Mouse (Mus musculus) hindbrain, embryonic 14.5 days (tissue): ENCODE data around the gene Ghrhr. TPM values are rescaled to one million over a fixed set of nuclear protein-coding genes. Genes with fewer than 3 reads are reported as not detected.

Experiments
- ATAC-seq: fragments of 200-750 bp; cut with Nextera tagmentation; 2 replicates; pipeline ENCODE4 v1.8.0; 2017; ENCODE audit warnings: moderate number of reproducible peaks, mild to moderate bottlenecking, moderate TSS enrichment, moderate library complexity; ENCODE audit not compliant: low FRiP score
- DNase-seq: peaks from one replicate; pipeline ENCODE4 v3.0.0-alpha.2; 2015; ENCODE audit warnings: low spot score
- H3K27ac ChIP-seq: fragments of 300-500 bp; sonication (generic); 2 replicates; pipeline ENCODE4 v1.5.1; 2014; ENCODE audit warnings: mild to moderate bottlenecking, moderate library complexity
- H3K27me3 ChIP-seq: fragments of 300-500 bp; sonication (generic); 2 replicates; pipeline ENCODE4 v1.6.1; 2014; ENCODE audit warnings: mild to moderate bottlenecking, low read length, mixed read lengths; ENCODE audit not compliant: control insufficient read depth, insufficient read depth
- H3K36me3 ChIP-seq: fragments of 300-500 bp; sonication (generic); replicated peaks from 2 replicates; pipeline ENCODE4 v1.6.1; 2014; ENCODE audit not compliant: control insufficient read depth, insufficient read depth
- H3K4me1 ChIP-seq: fragments of 300-500 bp; sonication (generic); replicated peaks from 2 replicates; pipeline ENCODE4 v1.6.1; 2014; ENCODE audit warnings: antibody characterized with exemption, low read length, mixed read lengths; ENCODE audit not compliant: control insufficient read depth, insufficient read depth
- H3K4me2 ChIP-seq: fragments of 300-500 bp; sonication (generic); replicated peaks from 2 replicates; pipeline ENCODE4 v1.6.1; 2014; ENCODE audit warnings: mild to moderate bottlenecking, moderate library complexity
- H3K4me3 ChIP-seq: fragments of 300-500 bp; sonication (generic); replicated peaks from 2 replicates; pipeline ENCODE4 v1.5.1; 2014; ENCODE audit warnings: mild to moderate bottlenecking, low read length
- H3K9ac ChIP-seq: fragments of 300-500 bp; sonication (generic); 2 replicates; pipeline ENCODE4 v1.6.1; 2014
- H3K9me3 ChIP-seq: fragments of 300-500 bp; sonication (generic); 2 replicates; pipeline ENCODE4 v1.6.1; 2016; ENCODE audit warnings: low read length; ENCODE audit not compliant: control insufficient read depth
- WGBS: fragments of 180-500 bp; shearing (Covaris S2); extraction: QIAGEN DNeasy Blood & Tissue Kit; methylation state at CpG from one replicate; pipeline ENCODE4 v1.1.7; 2014; 5-methylcytosine and 5-hydroxymethylcytosine counted together
- polyA plus RNA-seq: library from polyadenylated mRNA; unstranded; fragments of >200 nt; fragmentation: Nextera tagmentation; extraction: Ambion mirVana; gene quantifications from 2 replicates; pipeline ENCODE4 v1.2.1, GENCODE M21; 2014

Ghrhr gene
- polyA plus RNA-seq, 1 experiment from 2014 or later = not detected

DNA sequence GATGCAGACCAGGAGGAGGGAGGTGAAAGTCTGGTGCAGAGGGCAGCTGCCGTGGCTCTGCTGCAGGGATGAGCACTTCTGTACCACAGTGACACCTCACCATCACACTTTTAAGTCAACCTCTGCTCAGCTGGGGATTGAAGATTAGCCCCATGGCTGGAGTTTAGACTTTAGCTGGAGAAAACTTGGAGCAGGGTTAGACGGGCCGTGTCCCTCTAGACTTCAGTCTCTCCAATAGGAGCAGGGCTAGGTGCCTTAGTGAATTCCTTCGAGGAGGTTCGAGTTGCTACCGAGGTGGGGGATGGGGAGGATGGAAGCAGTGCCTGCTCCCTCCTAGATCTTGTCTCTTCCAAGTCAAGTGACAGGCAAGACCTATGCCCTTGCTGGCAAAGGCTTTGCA, 38.0 kb upstream of the Ghrhr start:
- H3K36me3 ChIP-seq = no peaks in the 10 kb centered on the region
- 60% methylated on average over 6 of the region's 6 CpGs for WGBS
- H3K9me3 ChIP-seq = no peaks in the 10 kb centered on the region
- no peak overlapping the region for H3K4me3 ChIP-seq
- 0 out of 2 replicates have a peak, but pooled peaks cover 13% of the 10 kb centered on the region for H3K4me1 ChIP-seq
- H3K9ac ChIP-seq = no peak overlapping the region
- H3K4me2 ChIP-seq = no peak overlapping the region
- no peak overlapping the region for H3K27ac ChIP-seq
- no peaks in the 10 kb centered on the region for H3K27me3 ChIP-seq
- ATAC-seq = no peak
- no peak for DNase-seq

DNA sequence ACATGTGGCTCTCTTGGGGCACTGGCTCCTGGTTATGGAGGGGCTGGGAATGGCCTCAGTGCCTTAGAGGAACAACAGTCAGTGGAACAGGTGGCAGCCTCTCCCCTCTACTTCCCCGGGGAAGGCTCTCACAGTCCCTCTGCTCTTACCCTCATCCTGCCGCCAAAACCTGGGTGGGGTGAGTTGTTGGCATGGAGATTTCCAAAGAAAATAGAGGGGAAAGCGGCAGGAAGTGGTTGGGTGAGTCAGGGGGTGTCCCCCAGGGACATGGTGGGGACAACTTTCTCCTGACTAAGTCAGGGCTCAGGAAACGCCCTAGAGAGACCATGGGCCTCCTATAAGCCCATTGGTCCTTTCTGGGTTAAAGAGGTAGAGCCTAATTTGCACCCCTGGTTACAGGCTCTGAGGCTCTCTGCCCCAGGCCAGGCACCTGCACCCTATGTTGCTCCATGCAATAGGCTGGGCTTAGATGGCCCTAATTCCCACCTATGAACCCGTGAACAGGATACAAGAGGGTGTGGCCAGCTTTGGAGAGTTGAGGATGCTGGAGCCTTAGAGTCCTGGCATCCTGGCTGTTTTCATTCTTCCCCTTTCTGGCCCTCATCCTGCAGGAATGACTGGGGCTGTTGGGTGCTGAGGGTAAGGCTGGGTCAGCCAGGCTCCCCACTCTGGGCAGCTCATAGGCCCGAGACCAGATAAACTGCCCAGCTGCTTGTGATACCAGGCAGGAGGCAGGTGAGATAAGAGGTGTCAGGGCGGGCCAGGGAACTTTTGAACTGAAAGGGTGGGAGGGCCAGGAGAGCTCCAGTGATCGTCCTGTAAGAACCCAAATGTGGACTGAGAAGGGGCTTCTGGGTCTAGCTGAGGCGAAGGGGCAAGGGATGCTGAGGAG, 36.9 kb upstream of the Ghrhr start:
- Histone ChIP-seq H3K4me3 (no peak overlapping the region), H3K4me1 (0 out of 2 replicates have a peak, but pooled peaks cover 13% of the 10 kb centered on the region), H3K27me3 (no peaks in the 10 kb centered on the region), H3K27ac (no peak overlapping the region), H3K9me3 (no peaks in the 10 kb centered on the region), H3K36me3 (no peaks in the 10 kb centered on the region), H3K9ac (no peak overlapping the region), H3K4me2 (no peak overlapping the region)
- DNase-seq (no peak), ATAC-seq (no peak)
- 84% methylated on average over 9 of the region's 9 CpGs for WGBS

DNA sequence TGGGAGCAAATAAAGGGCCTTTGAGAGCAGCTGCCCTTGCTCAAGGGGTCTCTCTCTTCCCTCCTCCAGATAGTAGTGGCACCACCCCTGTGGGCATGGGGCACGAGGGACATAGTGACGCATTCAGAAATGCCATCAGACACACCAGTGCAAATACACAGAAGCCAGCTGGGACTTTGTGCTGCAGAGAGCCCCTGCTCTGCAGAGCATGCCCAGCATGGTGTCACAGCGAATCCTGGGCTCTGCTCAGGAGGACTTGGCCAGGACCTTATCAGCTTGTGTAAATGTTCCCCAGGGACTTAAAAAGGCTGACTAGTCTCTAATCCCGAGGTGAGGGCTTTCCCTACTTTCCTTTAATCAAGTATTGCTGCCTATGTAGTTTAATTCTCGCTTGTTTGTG, 34.4 kb upstream of the Ghrhr start:
- no peaks in the 10 kb centered on the region for H3K36me3 ChIP-seq
- ATAC-seq (no peak), DNase-seq (no peak)
- no peak overlapping the region for H3K4me3 ChIP-seq
- no peaks in the 10 kb centered on the region for H3K27me3 ChIP-seq
- no peak overlapping the region for H3K4me2 ChIP-seq
- no peaks in the 10 kb centered on the region for H3K9me3 ChIP-seq
- H3K4me1 ChIP-seq = 0 out of 2 replicates have a peak, but pooled peaks cover 3% of the 10 kb centered on the region
- no peak overlapping the region for H3K9ac ChIP-seq
- WGBS = 32% methylated on average over 5 of the region's 5 CpGs
- H3K27ac ChIP-seq = no peak overlapping the region

DNA sequence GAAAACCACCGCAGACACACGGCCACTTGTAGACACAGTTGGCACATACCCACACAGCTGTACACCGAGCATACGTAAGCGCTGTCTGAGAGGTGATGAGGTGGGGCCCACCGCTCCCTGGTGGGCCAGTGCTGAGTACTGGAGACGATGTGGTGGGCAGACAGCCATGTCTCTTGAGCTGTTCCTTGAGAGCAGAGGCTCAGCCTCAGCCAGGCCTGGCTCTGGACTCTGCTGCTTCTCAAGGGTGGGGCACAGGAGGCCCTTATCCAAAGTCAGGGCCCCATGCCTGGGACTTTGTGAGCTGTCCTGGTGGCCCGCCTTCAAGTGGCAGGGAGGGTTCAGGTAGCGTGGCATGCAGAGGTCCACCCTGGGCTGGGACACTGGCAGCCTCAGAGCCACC, 33.8 kb upstream of the Ghrhr start:
- 71% methylated on average over 9 of the region's 9 CpGs for WGBS
- DNase-seq = no peak

DNA sequence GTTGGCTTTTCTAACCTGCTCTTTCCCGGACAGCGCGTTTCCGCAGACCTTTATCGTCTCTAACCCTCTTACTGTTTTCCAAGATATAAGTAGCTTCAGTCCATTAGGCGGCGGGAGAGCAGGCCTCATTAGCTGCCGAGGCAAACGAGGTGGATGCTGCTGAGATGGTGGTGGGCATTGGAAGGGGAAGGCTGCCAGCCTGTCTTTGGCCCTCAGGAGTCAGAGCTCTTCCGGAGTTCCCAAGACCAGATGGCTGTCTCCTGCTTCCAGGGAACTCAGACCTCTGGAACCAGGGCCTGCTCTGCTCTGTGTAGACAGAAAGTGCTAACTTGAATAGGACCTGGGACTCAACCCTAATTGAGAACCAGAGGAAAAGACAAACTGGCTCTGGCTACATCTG, 32.6 kb upstream of the Ghrhr start:
- WGBS = 76% methylated on average over 10 of the region's 10 CpGs
- H3K4me3 ChIP-seq = no peak overlapping the region
- ATAC-seq (no peak), DNase-seq (no peak)
- no peak overlapping the region for H3K9ac ChIP-seq
- no peaks in the 10 kb centered on the region for H3K36me3 ChIP-seq
- H3K4me1 ChIP-seq = 0 out of 2 replicates have a peak, but pooled peaks cover 3% of the 10 kb centered on the region
- no peaks in the 10 kb centered on the region for H3K9me3 ChIP-seq
- H3K27ac ChIP-seq = no peak overlapping the region
- no peak overlapping the region for H3K4me2 ChIP-seq
- no peaks in the 10 kb centered on the region for H3K27me3 ChIP-seq

More for the DNA sequence above, 33.8 kb upstream of the Ghrhr start:
- H3K9me3 ChIP-seq = no peaks in the 10 kb centered on the region
- H3K9ac ChIP-seq = no peak overlapping the region
- H3K27ac ChIP-seq = no peak overlapping the region
- 0 out of 2 replicates have a peak, but pooled peaks cover 3% of the 10 kb centered on the region for H3K4me1 ChIP-seq
- ATAC-seq = no peak
- no peaks in the 10 kb centered on the region for H3K36me3 ChIP-seq
- H3K27me3 ChIP-seq = no peaks in the 10 kb centered on the region
- H3K4me3 ChIP-seq = no peak overlapping the region
- H3K4me2 ChIP-seq = no peak overlapping the region

DNA sequence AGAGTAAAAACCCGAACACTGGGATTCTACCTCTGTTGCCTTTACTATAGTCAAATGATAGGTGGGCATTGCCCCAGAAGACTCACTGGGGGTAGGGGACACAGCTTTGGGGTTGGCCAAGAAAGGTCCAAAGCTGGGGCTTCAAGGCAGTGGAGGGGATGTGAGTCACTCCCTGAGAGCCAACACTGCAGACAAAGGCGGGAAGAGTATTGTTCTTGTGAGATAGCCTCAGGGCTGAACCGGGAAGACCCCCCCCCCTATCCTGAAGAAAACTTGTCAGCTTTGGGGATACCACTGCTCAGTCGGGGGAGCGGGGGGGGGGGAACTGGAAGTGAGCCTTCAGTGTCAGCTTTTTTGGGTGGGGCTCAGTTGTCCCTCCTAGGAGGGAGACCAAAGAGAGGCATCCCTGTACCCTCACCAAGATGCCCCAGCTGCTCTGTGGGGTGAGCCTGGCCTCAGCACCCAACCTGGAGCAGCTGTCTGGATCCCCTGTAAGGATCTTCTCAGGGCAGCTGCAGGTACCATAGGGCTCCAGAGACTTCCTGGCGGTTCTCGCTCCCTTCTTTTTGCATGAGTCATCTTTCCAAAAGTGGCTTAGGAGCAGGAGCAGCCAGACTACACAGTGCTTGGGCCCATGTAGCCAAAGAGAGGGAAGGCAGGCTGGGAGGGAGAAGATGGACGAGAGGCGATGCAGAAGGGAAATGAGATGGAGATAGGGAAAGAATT, 31.6 kb upstream of the Ghrhr start:
- Histone ChIP-seq H3K9me3 (no peaks in the 10 kb centered on the region), H3K27me3 (no peaks in the 10 kb centered on the region), H3K27ac (no peak overlapping the region), H3K36me3 (no peaks in the 10 kb centered on the region), H3K4me2 (no peak overlapping the region), H3K4me1 (0 out of 2 replicates have a peak, but pooled peaks cover 3% of the 10 kb centered on the region), H3K9ac (no peak overlapping the region), H3K4me3 (no peak overlapping the region)
- DNase-seq = no peak
- WGBS = 82% methylated on average over 9 of the region's 9 CpGs
- ATAC-seq = no peak

DNA sequence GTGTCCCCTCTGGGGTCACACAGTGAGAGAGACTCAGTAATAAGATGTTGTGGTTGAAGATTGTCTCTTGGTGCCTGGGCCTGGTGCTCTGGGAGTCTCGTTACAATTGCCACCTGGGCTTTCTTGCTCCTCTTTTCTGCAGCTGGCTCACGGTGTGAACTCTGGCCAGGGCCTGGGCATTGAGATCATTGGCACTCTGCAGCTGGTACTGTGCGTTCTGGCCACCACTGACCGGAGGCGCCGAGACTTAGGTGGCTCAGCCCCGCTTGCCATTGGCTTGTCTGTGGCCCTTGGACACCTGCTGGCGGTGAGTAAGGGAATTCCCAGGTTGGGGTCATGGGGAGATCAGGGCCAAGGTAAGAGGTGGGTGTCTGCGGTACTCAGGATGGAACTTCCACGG, 30.8 kb upstream of the Ghrhr start:
- WGBS = 90% methylated on average over 10 of the region's 10 CpGs
- Histone ChIP-seq H3K9ac (no peak overlapping the region), H3K4me2 (no peak overlapping the region), H3K27me3 (no peaks in the 10 kb centered on the region), H3K27ac (no peak overlapping the region), H3K4me3 (no peak overlapping the region), H3K4me1 (0 out of 2 replicates have a peak, but pooled peaks cover 3% of the 10 kb centered on the region), H3K36me3 (no peaks in the 10 kb centered on the region), H3K9me3 (0 out of 2 replicates have a peak, but pooled peaks cover 6% of the 10 kb centered on the region)
- ATAC-seq (no peak), DNase-seq (no peak)

DNA sequence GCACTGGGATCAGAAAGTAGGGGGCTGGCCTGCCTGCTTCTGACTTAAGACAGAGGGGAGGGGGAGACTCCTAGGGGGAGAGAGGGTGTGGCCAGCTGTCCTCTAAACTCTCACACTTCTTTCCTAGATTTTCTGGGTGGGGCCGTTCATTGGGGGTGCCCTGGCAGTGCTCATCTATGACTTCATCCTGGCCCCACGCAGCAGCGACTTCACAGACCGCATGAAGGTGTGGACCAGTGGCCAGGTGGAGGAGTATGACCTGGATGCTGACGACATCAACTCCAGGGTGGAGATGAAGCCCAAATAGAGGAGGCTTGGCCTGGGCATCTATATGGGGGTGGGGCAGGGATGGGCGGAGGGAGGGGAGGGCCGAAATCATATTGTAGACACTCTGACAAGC, 29.6 kb upstream of the Ghrhr start:
- no peak overlapping the region for H3K4me3 ChIP-seq
- 0 out of 2 replicates have a peak, but pooled peaks cover 3% of the 10 kb centered on the region for H3K4me1 ChIP-seq
- ATAC-seq = no peak
- 78% methylated on average over 7 of the region's 7 CpGs for WGBS
- DNase-seq = no peak
- H3K9ac ChIP-seq = no peak overlapping the region
- H3K27ac ChIP-seq = no peak overlapping the region
- H3K4me2 ChIP-seq = no peak overlapping the region
- no peaks in the 10 kb centered on the region for H3K27me3 ChIP-seq
- 0 out of 2 replicates have a peak, but pooled peaks cover 6% of the 10 kb centered on the region for H3K9me3 ChIP-seq
- H3K36me3 ChIP-seq = no peaks in the 10 kb centered on the region
